Mouse (Mus musculus) cortical plate, adult 2 months (tissue): ENCODE results near the gene Dglucy. TPM values are rescaled to one million over a fixed set of nuclear protein-coding genes. Genes with fewer than 3 reads are reported as not detected.

Source experiments
- H3K27ac ChIP-seq: fragments of 200-500 bp; 2 replicates; pipeline ENCODE4 v1.5.1; 2012; ENCODE audit warnings: low read length, control low read depth, inconsistent platforms; ENCODE audit not compliant: insufficient read depth
- H3K4me1 ChIP-seq: fragments of 200-500 bp; 2 replicates; pipeline ENCODE4 v1.6.1; 2011; ENCODE audit warnings: low read length; ENCODE audit not compliant: control insufficient read depth, insufficient read depth
- H3K4me3 ChIP-seq: fragments of 200-500 bp; 2 replicates; pipeline ENCODE4 v1.5.1; 2011; ENCODE audit warnings: mild to moderate bottlenecking, low read length, control low read depth; ENCODE audit not compliant: insufficient read depth
- CTCF ChIP-seq: fragments of 200-500 bp; IDR thresholded peaks from 2 replicates; pipeline ENCODE4 v1.5.1; 2011; ENCODE audit warnings: mild to moderate bottlenecking, control low read depth, low read length; ENCODE audit not compliant: insufficient read depth; ENCODE audit errors: extremely low read depth
- POLR2A ChIP-seq: fragments of 200-500 bp; IDR thresholded peaks from 2 replicates; pipeline ENCODE4 v1.6.1; 2011; ENCODE audit warnings: mild to moderate bottlenecking, low read length, control low read depth; ENCODE audit not compliant: insufficient read depth; ENCODE audit errors: extremely low read depth
- polyA plus RNA-seq: library from polyadenylated mRNA; depleted of rRNA; stranded (reverse); fragments of >200 nt; gene quantifications from 2 replicates; pipeline ENCODE4 v1.2.3, GENCODE M21; 2012

Gene Dglucy
- polyA plus RNA-seq, 1 experiment: 8.0 TPM

- Histone ChIP-seq H3K4me3 (no peak overlapping the region), H3K4me1 (no peaks in the 10 kb centered on the region), H3K27ac (no peak overlapping the region)
- TF ChIP-seq POLR2A (no peak), CTCF (no peak)
Observed at GRCm38 (mm10) chr12:100839079-100839600, 60.3 kb downstream of the Dglucy start.

GRCm38 (mm10) chr12:100839926-100840325 is 61.1 kb downstream of the Dglucy start:
- Histone ChIP-seq H3K4me3 (no peak overlapping the region), H3K4me1 (no peaks in the 10 kb centered on the region), H3K27ac (no peak overlapping the region)
- TF ChIP-seq CTCF (no peak), POLR2A (no peak)

GRCm38 (mm10) chr12:100841211-100841792 is 62.4 kb downstream of the Dglucy start:
- H3K4me3 ChIP-seq: no peak overlapping the region
- no peak for TF ChIP-seq POLR2A
- peak; percentile 96 for TF ChIP-seq CTCF
- H3K4me1 ChIP-seq: no peaks in the 10 kb centered on the region
- no peak overlapping the region for H3K27ac ChIP-seq

- Histone ChIP-seq H3K27ac (no peak overlapping the region), H3K4me1 (no peaks in the 10 kb centered on the region), H3K4me3 (no peak overlapping the region)
- TF ChIP-seq POLR2A: no peak
Observed at GRCm38 (mm10) chr12:100843171-100843570, 64.3 kb downstream of the Dglucy start.

GRCm38 (mm10) chr12:100844546-100844945 is 65.7 kb downstream of the Dglucy start:
- Histone ChIP-seq H3K4me3 (no peak overlapping the region), H3K27ac (no peak overlapping the region), H3K4me1 (no peaks in the 10 kb centered on the region)
- TF ChIP-seq CTCF (no peak), POLR2A (no peak)

- Histone ChIP-seq H3K4me1 (no peaks in the 10 kb centered on the region), H3K27ac (no peak overlapping the region), H3K4me3 (no peak overlapping the region)
- TF ChIP-seq CTCF: peak; percentile 27; the same call in 1 of the 2 replicates
- no peak for TF ChIP-seq POLR2A
Observed at GRCm38 (mm10) chr12:100845829-100846228, 67.0 kb downstream of the Dglucy start.

GRCm38 (mm10) chr12:100846566-100846965 is 67.7 kb downstream of the Dglucy start:
- H3K27ac ChIP-seq: no peak overlapping the region
- TF ChIP-seq POLR2A (no peak), CTCF (no peak)
- H3K4me1 ChIP-seq: no peaks in the 10 kb centered on the region
- no peak overlapping the region for H3K4me3 ChIP-seq

- H3K27ac ChIP-seq: no peak overlapping the region
- no peaks in the 10 kb centered on the region for H3K4me1 ChIP-seq
- no peak for TF ChIP-seq POLR2A
- no peak for TF ChIP-seq CTCF
- H3K4me3 ChIP-seq: no peak overlapping the region
Observed at GRCm38 (mm10) chr12:100847437-100848080, 68.7 kb downstream of the Dglucy start.

- Histone ChIP-seq H3K4me1 (no peaks in the 10 kb centered on the region), H3K27ac (no peak overlapping the region), H3K4me3 (no peak overlapping the region)
- TF ChIP-seq CTCF (peak; percentile 80), POLR2A (no peak)
Observed at GRCm38 (mm10) chr12:100849421-100850138, 70.7 kb downstream of the Dglucy start.
